Mouse (Mus musculus): ENCODE results near the gene Gatad2b. TPM values are rescaled to one million over a fixed set of nuclear protein-coding genes. Genes with fewer than 3 reads are reported as not detected.

Gene Gatad2b
- polyA plus RNA-seq, 1 experiment from 2014 or later: 14.3 TPM

GRCm38 (mm10) chr3:90270784-90271183 lies 22.2 kb upstream of the Gatad2b start:
- Histone ChIP-seq H3K4me3 (ENCODE audit: low read depth, low read length) (no peak overlapping the region), H3K4me1 (ENCODE audit: control insufficient read depth, insufficient read depth, low read length) (peaks cover 9% of the 10 kb centered on the region; the same call in 1 of the 2 replicates), H3K36me3 (ENCODE audit: control insufficient read depth, insufficient read depth, low read length) (peaks cover 17% of the 10 kb centered on the region), H3K27ac (ENCODE audit: low read depth, low read length) (no peak overlapping the region), H3K9ac (ENCODE audit: low read depth, low read length) (no peak overlapping the region), H3K4me2 (no peak overlapping the region), H3K9me3 (replicated peaks; ENCODE audit: control insufficient read depth, low read length) (no peaks in the 10 kb centered on the region), H3K27me3 (ENCODE audit: control insufficient read depth, insufficient read depth, low read length) (no peaks in the 10 kb centered on the region)
- 89% methylated on average over 8 of the region's 8 CpGs for WGBS (ENCODE audit: insufficient replicate concordance)
- ATAC-seq (replicated peaks; ENCODE audit: insufficient number of reproducible peaks, low FRiP score, low TSS enrichment): no peak

GRCm38 (mm10) chr3:90272170-90272569 lies 20.8 kb upstream of the Gatad2b start:
- ATAC-seq (replicated peaks; ENCODE audit: insufficient number of reproducible peaks, low FRiP score, low TSS enrichment): no peak
- Histone ChIP-seq H3K9me3 (replicated peaks; ENCODE audit: control insufficient read depth, low read length) (no peaks in the 10 kb centered on the region), H3K9ac (ENCODE audit: low read depth, low read length) (no peak overlapping the region), H3K4me3 (ENCODE audit: low read depth, low read length) (no peak overlapping the region), H3K36me3 (ENCODE audit: control insufficient read depth, insufficient read depth, low read length) (peaks cover 21% of the 10 kb centered on the region), H3K4me1 (ENCODE audit: control insufficient read depth, insufficient read depth, low read length) (no peaks in the 10 kb centered on the region), H3K27me3 (ENCODE audit: control insufficient read depth, insufficient read depth, low read length) (no peaks in the 10 kb centered on the region), H3K4me2 (no peak overlapping the region), H3K27ac (ENCODE audit: low read depth, low read length) (no peak overlapping the region)
- WGBS (ENCODE audit: insufficient replicate concordance): 74% methylated on average over 9 of the region's 9 CpGs

- Histone ChIP-seq H3K27me3 (ENCODE audit: control insufficient read depth, insufficient read depth, low read length) (no peaks in the 10 kb centered on the region), H3K9me3 (replicated peaks; ENCODE audit: control insufficient read depth, low read length) (no peaks in the 10 kb centered on the region), H3K4me2 (no peak overlapping the region), H3K9ac (ENCODE audit: low read depth, low read length) (no peak overlapping the region), H3K36me3 (ENCODE audit: control insufficient read depth, insufficient read depth, low read length) (peaks cover 21% of the 10 kb centered on the region), H3K27ac (ENCODE audit: low read depth, low read length) (no peak overlapping the region), H3K4me1 (ENCODE audit: control insufficient read depth, insufficient read depth, low read length) (no peaks in the 10 kb centered on the region), H3K4me3 (ENCODE audit: low read depth, low read length) (no peak overlapping the region)
- no peak for ATAC-seq (replicated peaks; ENCODE audit: insufficient number of reproducible peaks, low FRiP score, low TSS enrichment)
- 92% methylated on average over 22 of the region's 22 CpGs for WGBS (ENCODE audit: insufficient replicate concordance)
Measured at GRCm38 (mm10) chr3:90273855-90274254, 19.1 kb upstream of the Gatad2b start.

- H3K4me3 ChIP-seq (ENCODE audit: low read depth, low read length): no peak overlapping the region
- no peaks in the 10 kb centered on the region for H3K27me3 ChIP-seq (ENCODE audit: control insufficient read depth, insufficient read depth, low read length)
- 88% methylated on average over 11 of the region's 11 CpGs for WGBS (ENCODE audit: insufficient replicate concordance)
- no peak overlapping the region for H3K4me2 ChIP-seq
- no peak for ATAC-seq (replicated peaks; ENCODE audit: insufficient number of reproducible peaks, low FRiP score, low TSS enrichment)
- no peaks in the 10 kb centered on the region for H3K9me3 ChIP-seq (replicated peaks; ENCODE audit: control insufficient read depth, low read length)
- no peak overlapping the region for H3K27ac ChIP-seq (ENCODE audit: low read depth, low read length)
- no peak overlapping the region for H3K9ac ChIP-seq (ENCODE audit: low read depth, low read length)
- peaks cover 26% of the 10 kb centered on the region for H3K36me3 ChIP-seq (ENCODE audit: control insufficient read depth, insufficient read depth, low read length)
- no peaks in the 10 kb centered on the region for H3K4me1 ChIP-seq (ENCODE audit: control insufficient read depth, insufficient read depth, low read length)
Measured at GRCm38 (mm10) chr3:90275286-90275685, 17.7 kb upstream of the Gatad2b start.

GRCm38 (mm10) chr3:90276858-90277257 lies 16.1 kb upstream of the Gatad2b start:
- no peak overlapping the region for H3K4me2 ChIP-seq
- WGBS (ENCODE audit: insufficient replicate concordance): 38% methylated on average over 16 of the region's 16 CpGs

GRCm38 (mm10) chr3:90277793-90278192 lies 15.2 kb upstream of the Gatad2b start:
- no peaks in the 10 kb centered on the region for H3K27me3 ChIP-seq (ENCODE audit: control insufficient read depth, insufficient read depth, low read length)
- 87% methylated on average over 9 of the region's 9 CpGs for WGBS (ENCODE audit: insufficient replicate concordance)
- no peak overlapping the region for H3K9ac ChIP-seq (ENCODE audit: low read depth, low read length)
- no peak for ATAC-seq (replicated peaks; ENCODE audit: insufficient number of reproducible peaks, low FRiP score, low TSS enrichment)
- no peak overlapping the region for H3K27ac ChIP-seq (ENCODE audit: low read depth, low read length)
- H3K4me2 ChIP-seq: no peak overlapping the region
- H3K4me3 ChIP-seq (ENCODE audit: low read depth, low read length): no peak overlapping the region
- H3K36me3 ChIP-seq (ENCODE audit: control insufficient read depth, insufficient read depth, low read length): peaks cover 24% of the 10 kb centered on the region
- H3K4me1 ChIP-seq (ENCODE audit: control insufficient read depth, insufficient read depth, low read length): no peaks in the 10 kb centered on the region
- H3K9me3 ChIP-seq (replicated peaks; ENCODE audit: control insufficient read depth, low read length): no peaks in the 10 kb centered on the region

More at GRCm38 (mm10) chr3:90276858-90277257, 16.1 kb upstream of the Gatad2b start:
- H3K4me3 ChIP-seq (ENCODE audit: low read depth, low read length): no peak overlapping the region
- peaks cover 26% of the 10 kb centered on the region for H3K36me3 ChIP-seq (ENCODE audit: control insufficient read depth, insufficient read depth, low read length)
- H3K27ac ChIP-seq (ENCODE audit: low read depth, low read length): no peak overlapping the region
- H3K4me1 ChIP-seq (ENCODE audit: control insufficient read depth, insufficient read depth, low read length): no peaks in the 10 kb centered on the region
- no peak overlapping the region for H3K9ac ChIP-seq (ENCODE audit: low read depth, low read length)
- no peaks in the 10 kb centered on the region for H3K9me3 ChIP-seq (replicated peaks; ENCODE audit: control insufficient read depth, low read length)
- ATAC-seq (replicated peaks; ENCODE audit: insufficient number of reproducible peaks, low FRiP score, low TSS enrichment): no peak
- H3K27me3 ChIP-seq (ENCODE audit: control insufficient read depth, insufficient read depth, low read length): no peaks in the 10 kb centered on the region

GRCm38 (mm10) chr3:90278211-90278610 lies 14.8 kb upstream of the Gatad2b start:
- H3K9ac ChIP-seq (ENCODE audit: low read depth, low read length): no peak overlapping the region
- no peaks in the 10 kb centered on the region for H3K27me3 ChIP-seq (ENCODE audit: control insufficient read depth, insufficient read depth, low read length)
- WGBS (ENCODE audit: insufficient replicate concordance): 93% methylated on average over 10 of the region's 10 CpGs
- peaks cover 20% of the 10 kb centered on the region for H3K36me3 ChIP-seq (ENCODE audit: control insufficient read depth, insufficient read depth, low read length)
- H3K4me2 ChIP-seq: no peak overlapping the region
- no peaks in the 10 kb centered on the region for H3K4me1 ChIP-seq (ENCODE audit: control insufficient read depth, insufficient read depth, low read length)
- no peak overlapping the region for H3K4me3 ChIP-seq (ENCODE audit: low read depth, low read length)
- H3K27ac ChIP-seq (ENCODE audit: low read depth, low read length): no peak overlapping the region
- no peak for ATAC-seq (replicated peaks; ENCODE audit: insufficient number of reproducible peaks, low FRiP score, low TSS enrichment)
- H3K9me3 ChIP-seq (replicated peaks; ENCODE audit: control insufficient read depth, low read length): no peaks in the 10 kb centered on the region

- Histone ChIP-seq H3K27me3 (ENCODE audit: control insufficient read depth, insufficient read depth, low read length) (no peaks in the 10 kb centered on the region), H3K4me2 (no peak overlapping the region), H3K4me3 (ENCODE audit: low read depth, low read length) (no peak overlapping the region), H3K9me3 (replicated peaks; ENCODE audit: control insufficient read depth, low read length) (no peaks in the 10 kb centered on the region), H3K27ac (ENCODE audit: low read depth, low read length) (no peak overlapping the region), H3K36me3 (ENCODE audit: control insufficient read depth, insufficient read depth, low read length) (peaks cover 16% of the 10 kb centered on the region), H3K4me1 (ENCODE audit: control insufficient read depth, insufficient read depth, low read length) (no peaks in the 10 kb centered on the region), H3K9ac (ENCODE audit: low read depth, low read length) (no peak overlapping the region)
- ATAC-seq (replicated peaks; ENCODE audit: insufficient number of reproducible peaks, low FRiP score, low TSS enrichment): no peak
- WGBS (ENCODE audit: insufficient replicate concordance): 85% methylated on average over 9 of the region's 9 CpGs
Measured at GRCm38 (mm10) chr3:90279216-90279615, 13.8 kb upstream of the Gatad2b start.

- Histone ChIP-seq H3K9ac (ENCODE audit: low read depth, low read length) (no peak overlapping the region), H3K9me3 (replicated peaks; ENCODE audit: control insufficient read depth, low read length) (no peaks in the 10 kb centered on the region), H3K4me1 (ENCODE audit: control insufficient read depth, insufficient read depth, low read length) (no peaks in the 10 kb centered on the region), H3K36me3 (ENCODE audit: control insufficient read depth, insufficient read depth, low read length) (peaks cover 16% of the 10 kb centered on the region), H3K4me3 (ENCODE audit: low read depth, low read length) (no peak overlapping the region), H3K27ac (ENCODE audit: low read depth, low read length) (no peak overlapping the region), H3K27me3 (ENCODE audit: control insufficient read depth, insufficient read depth, low read length) (no peaks in the 10 kb centered on the region), H3K4me2 (no peak overlapping the region)
- ATAC-seq (replicated peaks; ENCODE audit: insufficient number of reproducible peaks, low FRiP score, low TSS enrichment): no peak
- WGBS (ENCODE audit: insufficient replicate concordance): 89% methylated on average over 7 of the region's 7 CpGs
Measured at GRCm38 (mm10) chr3:90279743-90280142, 13.2 kb upstream of the Gatad2b start.
